ENCODE assay signal across 8 mouse cellular contexts in genomic region chr10:127324495-127324894, GRCm38 (mm10). TPM values are rescaled to one million over a fixed set of nuclear protein-coding genes. Genes with fewer than 3 reads are reported as not detected.
DNase-seq lines count a peak whose midpoint lies in the region; ATAC-seq and TF ChIP-seq lines count a peak whose summit lies in the region.

No protein-coding gene starts in this region.

- peak; percentile 51 for DNase-seq in forebrain, embryonic 14.5 days (ENCODE audit: low spot score)
- DNase-seq in kidney, postnatal 4 days = peak; percentile 70 to 78
- peak; percentile 56 for DNase-seq in mesoderm, embryonic 11.5 days (ENCODE audit: low read depth, low spot score)
- no peak for DNase-seq in right cerebral cortex, adult 18-20 months

- peak; percentile 43 for TF ChIP-seq CTCF in ES-Bruce4 (IDR thresholded peaks at IDR 0.05; ENCODE audit: low read depth, low read length)
- TF ChIP-seq CTCF in embryonic fibroblast, embryonic 13.5 days (IDR thresholded peaks at IDR 0.05; ENCODE audit: borderline replicate concordance, insufficient read depth, low read length) = peak; percentile 6; the same call in 1 of the 2 replicates

- no peak overlapping the region for H3K4me3 ChIP-seq in forebrain, embryonic 14.5 days (ENCODE audit: low read depth, low read length)
- H3K4me3 ChIP-seq in forebrain, embryonic 13.5 days = no peak overlapping the region
- H3K4me3 ChIP-seq in ES-Bruce4 (ENCODE audit: low read depth, low read length) = no peak overlapping the region
- no peak overlapping the region for H3K4me3 ChIP-seq in embryonic fibroblast, embryonic 13.5 days (ENCODE audit: insufficient read depth, low read length)
- no peak overlapping the region for H3K4me3 ChIP-seq in hindbrain, embryonic 12.5 days

- peaks cover 7% of the 10 kb centered on the region; the same call in 1 of the 2 replicates for H3K4me1 ChIP-seq in forebrain, embryonic 14.5 days (ENCODE audit: control insufficient read depth, insufficient read depth, low read length)
- H3K4me1 ChIP-seq in forebrain, embryonic 13.5 days = peaks cover 12% of the 10 kb centered on the region
- peaks cover 12% of the 10 kb centered on the region for H3K4me1 ChIP-seq in ES-Bruce4 (ENCODE audit: control insufficient read depth, insufficient read depth, low read length)
- H3K4me1 ChIP-seq in embryonic fibroblast, embryonic 13.5 days (ENCODE audit: control insufficient read depth, insufficient read depth, low read length) = no peaks in the 10 kb centered on the region
- H3K4me1 ChIP-seq in hindbrain, embryonic 12.5 days = peaks cover 15% of the 10 kb centered on the region

- H3K9ac ChIP-seq in forebrain, embryonic 14.5 days (ENCODE audit: low read length) = no peak overlapping the region
- H3K9ac ChIP-seq in forebrain, embryonic 13.5 days = no peak overlapping the region
- no peak overlapping the region for H3K9ac ChIP-seq in ES-Bruce4 (ENCODE audit: low read depth, poor library complexity, severe bottlenecking)
- H3K9ac ChIP-seq in hindbrain, embryonic 12.5 days = no peak overlapping the region

- ATAC-seq in forebrain, embryonic 14.5 days = peak; percentile 23; the same call in 1 of the 2 replicates
- ATAC-seq in forebrain, embryonic 13.5 days = no peak
- no peak for ATAC-seq in hindbrain, embryonic 12.5 days (ENCODE audit: low FRiP score)

- WGBS in forebrain, embryonic 14.5 days = 15% methylated on average over 7 of the region's 7 CpGs
- WGBS in forebrain, embryonic 13.5 days = 15% methylated on average over 7 of the region's 7 CpGs
- 10% methylated on average over 7 of the region's 7 CpGs for WGBS in hindbrain, embryonic 12.5 days

- TF ChIP-seq EP300 in ES-Bruce4 (IDR thresholded peaks at IDR 0.05; ENCODE audit: insufficient read depth, low read depth, low read length) = no peak

- no peaks in the 10 kb centered on the region for H3K36me3 ChIP-seq in forebrain, embryonic 14.5 days (ENCODE audit: control insufficient read depth, insufficient read depth, low read length)
- H3K36me3 ChIP-seq in forebrain, embryonic 13.5 days (ENCODE audit: poor library complexity, severe bottlenecking) = no peaks in the 10 kb centered on the region
- H3K36me3 ChIP-seq in ES-Bruce4 (ENCODE audit: control insufficient read depth, insufficient read depth, low read length, poor library complexity, severe bottlenecking) = no peaks in the 10 kb centered on the region
- H3K36me3 ChIP-seq in hindbrain, embryonic 12.5 days = no peaks in the 10 kb centered on the region

- H3K27me3 ChIP-seq in forebrain, embryonic 14.5 days (replicated peaks; ENCODE audit: control insufficient read depth, insufficient read depth, low read length) = peaks cover 49% of the 10 kb centered on the region
- H3K27me3 ChIP-seq in forebrain, embryonic 13.5 days = peaks cover 84% of the 10 kb centered on the region
- H3K27me3 ChIP-seq in ES-Bruce4 (ENCODE audit: control insufficient read depth, insufficient read depth, low read length, poor library complexity, severe bottlenecking) = no peaks in the 10 kb centered on the region
- H3K27me3 ChIP-seq in hindbrain, embryonic 12.5 days = peaks cover 75% of the 10 kb centered on the region

- H3K4me2 ChIP-seq in forebrain, embryonic 14.5 days (ENCODE audit: low read length) = no peak overlapping the region
- H3K4me2 ChIP-seq in forebrain, embryonic 13.5 days = no peak overlapping the region
- no peak overlapping the region for H3K4me2 ChIP-seq in hindbrain, embryonic 12.5 days (replicated peaks)

- TF ChIP-seq POLR2A in ES-Bruce4 (IDR thresholded peaks at IDR 0.05; ENCODE audit: insufficient read depth, low read length) = no peak
- TF ChIP-seq POLR2A in embryonic fibroblast, embryonic 13.5 days (IDR thresholded peaks at IDR 0.05; ENCODE audit: low read depth, low read length) = no peak

- no peak overlapping the region for H3K27ac ChIP-seq in forebrain, embryonic 14.5 days (ENCODE audit: low read depth, low read length)
- H3K27ac ChIP-seq in forebrain, embryonic 13.5 days = no peak overlapping the region
- no peak overlapping the region for H3K27ac ChIP-seq in ES-Bruce4 (ENCODE audit: insufficient read depth, low read length)
- no peak overlapping the region for H3K27ac ChIP-seq in embryonic fibroblast, embryonic 13.5 days (ENCODE audit: insufficient read depth, low read length)
- no peak overlapping the region for H3K27ac ChIP-seq in hindbrain, embryonic 12.5 days

- no peaks in the 10 kb centered on the region for H3K9me3 ChIP-seq in forebrain, embryonic 14.5 days (replicated peaks; ENCODE audit: control insufficient read depth, low read length)
- no peaks in the 10 kb centered on the region for H3K9me3 ChIP-seq in forebrain, embryonic 13.5 days (replicated peaks)
- no peaks in the 10 kb centered on the region for H3K9me3 ChIP-seq in ES-Bruce4 (replicated peaks; ENCODE audit: control insufficient read depth, insufficient read depth, low read length, poor library complexity, severe bottlenecking)
- no peaks in the 10 kb centered on the region for H3K9me3 ChIP-seq in hindbrain, embryonic 12.5 days (replicated peaks)

RNA-seq across cellular contexts. Expression of gene Arhgap9, which starts 2.7 kb away (rescaled TPM):
- 0.70 and 1.2 TPM in 2 replicates for polyA plus RNA-seq in forebrain, embryonic 14.5 days (2014; fragmentation: Nextera tagmentation; extraction: Ambion mirVana)
- polyA plus RNA-seq in forebrain, embryonic 13.5 days (2015; fragmentation: Nextera tagmentation; extraction: Ambion mirVana) = 0.39 and 0.72 TPM in 2 replicates
- polyA plus RNA-seq in ES-Bruce4 (2011; ENCODE audit: insufficient read depth, insufficient read length, low read depth, missing spikeins) = 8.5 and 9.1 TPM in 2 replicates
- 0.18 TPM in 1 of 2 replicates, not detected in the other for polyA plus RNA-seq in embryonic fibroblast, embryonic 13.5 days (2011; ENCODE audit: insufficient read length, low read depth, missing spikeins)
- polyA plus RNA-seq in hindbrain, embryonic 12.5 days (2016; fragmentation: Nextera tagmentation; extraction: Ambion mirVana) = 2.0 and 2.2 TPM in 2 replicates

RNA-seq across cellular contexts. Expression of gene Mars, which starts 12.9 kb away (rescaled TPM):
- 124 and 135 TPM in 2 replicates for polyA plus RNA-seq in forebrain, embryonic 14.5 days (2014; fragmentation: Nextera tagmentation; extraction: Ambion mirVana)
- 137 and 138 TPM in 2 replicates for polyA plus RNA-seq in forebrain, embryonic 13.5 days (2015; fragmentation: Nextera tagmentation; extraction: Ambion mirVana)
- polyA plus RNA-seq in ES-Bruce4 (2011; ENCODE audit: insufficient read depth, insufficient read length, low read depth, missing spikeins) = 129 and 136 TPM in 2 replicates
- 105 and 110 TPM in 2 replicates for polyA plus RNA-seq in embryonic fibroblast, embryonic 13.5 days (2011; ENCODE audit: insufficient read length, low read depth, missing spikeins)
- polyA plus RNA-seq in hindbrain, embryonic 12.5 days (2016; fragmentation: Nextera tagmentation; extraction: Ambion mirVana) = 142 and 152 TPM in 2 replicates

RNA-seq across cellular contexts. Expression of gene Gli1, which starts 17.3 kb away (rescaled TPM):
- 0.55 and 1.0 TPM in 2 replicates for polyA plus RNA-seq in forebrain, embryonic 14.5 days (2014; fragmentation: Nextera tagmentation; extraction: Ambion mirVana)
- polyA plus RNA-seq in forebrain, embryonic 13.5 days (2015; fragmentation: Nextera tagmentation; extraction: Ambion mirVana) = 1.1 and 2.1 TPM in 2 replicates
- 19.8 and 21.4 TPM in 2 replicates for polyA plus RNA-seq in ES-Bruce4 (2011; ENCODE audit: insufficient read depth, insufficient read length, low read depth, missing spikeins)
- 0.43 and 0.84 TPM in 2 replicates for polyA plus RNA-seq in embryonic fibroblast, embryonic 13.5 days (2011; ENCODE audit: insufficient read length, low read depth, missing spikeins)
- 3.7 and 4.8 TPM in 2 replicates for polyA plus RNA-seq in hindbrain, embryonic 12.5 days (2016; fragmentation: Nextera tagmentation; extraction: Ambion mirVana)

RNA-seq across cellular contexts. Expression of gene Inhbe, which starts 29.7 kb away (rescaled TPM):
- polyA plus RNA-seq in forebrain, embryonic 14.5 days (2014; fragmentation: Nextera tagmentation; extraction: Ambion mirVana) = not detected in 2 replicates
- 0.03 and 0.06 TPM in 2 replicates for polyA plus RNA-seq in forebrain, embryonic 13.5 days (2015; fragmentation: Nextera tagmentation; extraction: Ambion mirVana)
- not detected in 2 replicates for polyA plus RNA-seq in ES-Bruce4 (2011; ENCODE audit: insufficient read depth, insufficient read length, low read depth, missing spikeins)
- not detected in 2 replicates for polyA plus RNA-seq in embryonic fibroblast, embryonic 13.5 days (2011; ENCODE audit: insufficient read length, low read depth, missing spikeins)
- 0.08 TPM in 1 of 2 replicates, not detected in the other for polyA plus RNA-seq in hindbrain, embryonic 12.5 days (2016; fragmentation: Nextera tagmentation; extraction: Ambion mirVana)

RNA-seq across cellular contexts. Expression of gene Mbd6, which starts 35.7 kb away (rescaled TPM):
- polyA plus RNA-seq in forebrain, embryonic 14.5 days (2014; fragmentation: Nextera tagmentation; extraction: Ambion mirVana) = 8.4 and 11.2 TPM in 2 replicates
- polyA plus RNA-seq in forebrain, embryonic 13.5 days (2015; fragmentation: Nextera tagmentation; extraction: Ambion mirVana) = 13.6 and 16.7 TPM in 2 replicates
- 26.2 and 26.7 TPM in 2 replicates for polyA plus RNA-seq in ES-Bruce4 (2011; ENCODE audit: insufficient read depth, insufficient read length, low read depth, missing spikeins)
- 26.4 and 27.2 TPM in 2 replicates for polyA plus RNA-seq in embryonic fibroblast, embryonic 13.5 days (2011; ENCODE audit: insufficient read length, low read depth, missing spikeins)
- polyA plus RNA-seq in hindbrain, embryonic 12.5 days (2016; fragmentation: Nextera tagmentation; extraction: Ambion mirVana) = 17.9 and 19.8 TPM in 2 replicates
